Mouse (Mus musculus) testis, postnatal 10 days (tissue): ENCODE data around the gene Nipbl.
A peak's percentile ranks its signal among the peaks of the same experiment; 100 is the strongest.
"Not testable (repeated sequence)": the region's sequence is repeated elsewhere in the genome, so short reads cannot be mapped to it uniquely, and the experiment has no call there.

Experiments
- DNase-seq: peaks from one replicate; pipeline ENCODE4 v3.0.0; 2021; ENCODE audit warnings: low spot score

The Nipbl gene

GRCm38 (mm10) chr15:8443926-8444889 lies at the start of gene Nipbl:
Gene Nipbl, minus strand, starts transcription at chr15:8444463.
- peak; percentile 90 for DNase-seq

- no peak for DNase-seq
Measured at GRCm38 (mm10) chr15:8485261-8485660, 41.0 kb upstream of the Nipbl start.

- no peak for DNase-seq
Measured at GRCm38 (mm10) chr15:8469006-8469575, 24.8 kb upstream of the Nipbl start.

GRCm38 (mm10) chr15:8463521-8463920 lies 19.3 kb upstream of the Nipbl start:
- no peak for DNase-seq

GRCm38 (mm10) chr15:8462780-8463179 lies 18.5 kb upstream of the Nipbl start:
- no peak for DNase-seq

- DNase-seq = no peak
Measured at GRCm38 (mm10) chr15:8460871-8461270, 16.6 kb upstream of the Nipbl start.

- DNase-seq = no peak
Measured at GRCm38 (mm10) chr15:8459979-8460378, 15.7 kb upstream of the Nipbl start.

- not testable (repeated sequence) for DNase-seq
Measured at GRCm38 (mm10) chr15:8456223-8456622, 12.0 kb upstream of the Nipbl start.

- no peak for DNase-seq
Measured at GRCm38 (mm10) chr15:8455486-8455885, 11.2 kb upstream of the Nipbl start.

GRCm38 (mm10) chr15:8451071-8451470 lies 6.8 kb upstream of the Nipbl start:
- no peak for DNase-seq

GRCm38 (mm10) chr15:8447193-8447767 lies 3.0 kb upstream of the Nipbl start:
- no peak for DNase-seq

GRCm38 (mm10) chr15:8446435-8446834 lies 2.2 kb upstream of the Nipbl start:
- no peak for DNase-seq

GRCm38 (mm10) chr15:8445951-8446419 lies 1.7 kb upstream of the Nipbl start:
- peak; percentile 47 for DNase-seq

GRCm38 (mm10) chr15:8444890-8445597 lies 781 bp upstream of the Nipbl start:
- peak; percentile 85 for DNase-seq

GRCm38 (mm10) chr15:8443168-8443925 lies 916 bp downstream of the Nipbl start:
- peak; percentile 77 for DNase-seq

GRCm38 (mm10) chr15:8442761-8443160 lies 1.5 kb downstream of the Nipbl start:
- DNase-seq = no peak

GRCm38 (mm10) chr15:8442156-8442555 lies 2.1 kb downstream of the Nipbl start:
- no peak for DNase-seq

GRCm38 (mm10) chr15:8433239-8433947 lies 10.9 kb downstream of the Nipbl start:
- DNase-seq = no peak

GRCm38 (mm10) chr15:8432534-8432933 lies 11.7 kb downstream of the Nipbl start:
- no peak for DNase-seq

GRCm38 (mm10) chr15:8429502-8429901 lies 14.8 kb downstream of the Nipbl start:
- DNase-seq = no peak

- DNase-seq = no peak
Measured at GRCm38 (mm10) chr15:8420909-8421308, 23.4 kb downstream of the Nipbl start.
